Mouse (Mus musculus): ENCODE measurements at regions not wholly inside any gene's neighbourhood (a gene's known extent, or its start where the extent isn't known, plus 50 kb on each side); places are given as distances from the start of the nearest gene placed in this dataset.

DNA sequence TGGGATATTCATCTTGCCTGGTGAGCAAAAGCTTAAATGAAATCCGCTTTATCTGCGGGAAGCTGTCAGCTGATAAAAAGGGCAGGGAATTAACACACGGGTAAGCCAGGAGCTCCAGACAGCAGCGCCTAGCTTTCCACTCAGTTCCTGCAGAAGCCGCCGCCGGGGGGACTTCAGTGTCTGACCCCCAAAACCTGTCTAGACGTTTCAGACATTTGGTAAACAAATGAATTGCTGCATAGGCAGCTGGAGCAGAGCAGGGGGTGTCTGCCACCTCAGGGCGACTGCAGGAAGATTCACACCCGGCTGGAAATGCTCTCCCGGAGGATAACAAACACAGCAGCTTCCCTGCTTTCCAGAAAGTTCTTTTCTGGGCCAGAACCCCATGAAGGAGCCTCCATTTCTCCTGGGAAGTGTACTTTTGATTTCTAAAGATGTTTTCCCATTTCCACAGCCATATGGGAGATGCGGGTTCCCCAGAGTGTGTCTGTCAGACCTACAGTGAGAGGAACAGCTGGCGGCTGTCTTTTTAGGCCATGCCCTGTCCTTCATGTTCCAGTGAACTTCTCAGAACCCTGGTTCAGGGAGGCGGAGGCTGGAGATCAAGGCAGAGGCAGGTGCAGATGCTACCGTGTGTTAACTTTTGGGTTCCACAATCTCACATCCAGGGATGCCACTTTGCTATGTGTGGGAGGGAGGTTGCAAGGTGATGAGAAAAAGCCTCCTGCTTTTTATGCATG lies 58.7 kb upstream of the Pmepa1 start:
- peak; percentile 24 for DNase-seq

- DNase-seq: peak; percentile 56
Observed at GRCm38 (mm10) chr2:173335859-173336258, 59.5 kb upstream of the Pmepa1 start.

DNA sequence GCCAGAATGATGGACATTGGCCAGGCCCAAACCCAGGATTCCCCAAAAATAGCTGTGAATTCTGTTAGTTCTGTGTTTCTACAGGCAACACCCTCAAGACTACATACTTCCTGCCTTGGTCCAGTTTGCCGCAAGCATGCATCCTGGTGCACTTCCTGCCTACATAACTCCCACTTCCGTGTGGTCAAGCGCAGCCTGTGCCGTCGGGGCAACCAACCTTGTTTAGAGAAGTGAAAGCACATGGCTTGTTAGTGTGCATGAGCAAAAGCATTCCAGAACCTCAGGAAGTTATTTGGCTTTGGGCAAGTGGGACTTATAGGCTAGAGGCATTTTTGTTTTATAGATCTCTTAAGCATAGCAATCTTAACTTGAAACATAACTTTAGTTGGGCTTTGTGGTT lies 61.3 kb upstream of the Pmepa1 start:
- peak; percentile 19 for DNase-seq

GRCm38 (mm10) chr2:173338671-173339070 lies 62.3 kb upstream of the Pmepa1 start:
- no peak for DNase-seq

- no peak for DNase-seq
Observed at GRCm38 (mm10) chr2:173339211-173339610, 62.9 kb upstream of the Pmepa1 start.

- no peak for DNase-seq
Observed at GRCm38 (mm10) chr2:173340044-173340601, 63.8 kb upstream of the Pmepa1 start.

DNA sequence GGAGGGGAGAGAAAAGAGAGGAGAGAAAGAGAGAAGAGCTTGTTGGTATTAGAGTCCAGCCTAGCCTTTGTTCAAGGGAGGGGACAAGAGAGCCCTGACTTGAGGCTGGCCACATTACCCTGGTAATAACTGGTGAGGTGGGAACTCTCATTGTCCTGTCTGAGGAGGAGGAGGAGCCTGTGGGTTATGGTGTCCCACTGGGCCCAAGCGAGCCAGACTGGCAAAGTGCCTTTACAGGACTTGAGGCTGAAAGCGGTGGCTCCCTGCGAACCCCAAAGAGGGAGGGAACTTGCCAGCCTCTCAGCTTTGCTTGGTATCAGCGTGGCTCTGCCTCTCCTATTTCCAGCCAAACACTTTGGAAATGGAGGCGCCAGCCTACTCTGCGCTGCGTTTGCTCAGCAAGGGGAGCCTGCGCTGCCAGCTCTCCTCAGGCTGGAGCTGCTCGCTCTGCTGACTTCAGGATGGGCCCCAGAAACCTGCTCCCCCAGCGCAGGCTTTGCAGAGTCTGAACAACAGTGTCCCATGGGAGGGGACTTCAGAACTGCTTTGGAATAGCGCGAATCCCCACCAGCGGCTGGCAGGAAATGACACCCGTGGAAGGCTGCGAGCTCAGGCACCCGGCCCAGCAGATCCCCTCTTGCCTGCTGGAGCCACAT lies 66.4 kb upstream of the Pmepa1 start:
- DNase-seq: no peak

DNA sequence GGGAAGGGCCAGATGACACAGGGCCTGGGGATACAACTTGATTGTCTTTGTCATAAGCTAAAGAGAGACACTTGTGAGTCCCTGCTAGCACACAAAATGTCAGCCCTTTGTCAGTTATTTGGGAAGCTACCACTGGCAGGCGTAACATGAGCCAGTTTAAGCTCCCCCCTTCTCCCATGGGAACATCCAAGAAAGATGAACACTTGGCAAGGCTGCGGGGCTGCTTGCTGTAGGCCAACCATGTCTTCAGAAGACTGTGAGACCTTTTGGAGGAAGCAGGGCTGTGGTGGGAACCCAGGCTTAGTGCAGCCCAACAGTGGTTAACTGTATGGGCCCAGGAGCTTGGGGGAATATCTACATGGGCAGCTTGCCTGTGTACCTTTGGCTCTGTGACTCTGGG lies 67.3 kb upstream of the Pmepa1 start:
- no peak for DNase-seq

GRCm38 (mm10) chr2:173344221-173344620 lies 67.9 kb upstream of the Pmepa1 start:
- peak; percentile 40 for DNase-seq

DNA sequence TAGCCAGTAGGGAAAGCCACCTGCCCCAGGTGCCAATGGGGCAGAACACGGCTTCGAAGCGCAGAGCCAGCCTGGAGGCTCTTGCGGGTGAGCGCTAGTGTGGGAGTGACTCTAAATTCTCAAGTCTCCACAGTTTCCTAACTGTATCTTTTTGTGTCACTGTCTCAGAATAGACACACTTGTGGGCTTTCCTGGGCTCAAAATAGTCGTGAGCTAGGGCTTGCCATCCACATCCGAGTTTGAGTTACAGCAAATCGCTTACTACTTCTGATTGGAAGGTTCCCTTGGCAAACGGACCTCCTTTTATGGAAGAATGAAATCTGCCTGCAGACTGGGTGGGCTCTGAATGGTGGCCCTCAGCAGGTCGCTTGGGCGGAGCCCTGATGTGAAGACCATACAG lies 71.0 kb upstream of the Pmepa1 start:
- DNase-seq: no peak

- DNase-seq: no peak
Observed at GRCm38 (mm10) chr2:173348757-173349156, 72.4 kb upstream of the Pmepa1 start.

DNA sequence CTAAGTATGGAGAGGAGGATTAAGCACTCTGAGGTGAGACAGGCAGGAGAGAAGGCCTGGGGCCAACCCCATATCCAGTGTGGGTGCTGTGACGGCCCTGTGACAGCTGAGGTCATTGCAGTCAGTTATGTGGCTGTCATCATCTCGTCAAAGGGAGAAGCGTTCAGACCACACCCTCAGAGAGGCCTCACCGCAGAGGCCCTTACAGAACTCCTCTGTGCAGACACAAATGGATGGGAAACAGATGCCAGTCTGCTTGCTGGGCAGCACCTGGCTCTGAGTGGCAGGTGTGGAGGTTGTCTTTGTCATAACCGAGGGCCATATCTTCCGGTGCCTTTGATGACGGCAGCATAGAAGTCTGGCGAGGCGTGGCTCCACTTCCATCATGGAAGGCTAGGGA lies 73.2 kb upstream of the Pmepa1 start:
- peak; percentile 81 for DNase-seq

GRCm38 (mm10) chr2:173349910-173350309 lies 73.6 kb upstream of the Pmepa1 start:
- no peak for DNase-seq

GRCm38 (mm10) chr2:173350405-173350804 lies 74.1 kb upstream of the Pmepa1 start:
- DNase-seq: no peak

DNA sequence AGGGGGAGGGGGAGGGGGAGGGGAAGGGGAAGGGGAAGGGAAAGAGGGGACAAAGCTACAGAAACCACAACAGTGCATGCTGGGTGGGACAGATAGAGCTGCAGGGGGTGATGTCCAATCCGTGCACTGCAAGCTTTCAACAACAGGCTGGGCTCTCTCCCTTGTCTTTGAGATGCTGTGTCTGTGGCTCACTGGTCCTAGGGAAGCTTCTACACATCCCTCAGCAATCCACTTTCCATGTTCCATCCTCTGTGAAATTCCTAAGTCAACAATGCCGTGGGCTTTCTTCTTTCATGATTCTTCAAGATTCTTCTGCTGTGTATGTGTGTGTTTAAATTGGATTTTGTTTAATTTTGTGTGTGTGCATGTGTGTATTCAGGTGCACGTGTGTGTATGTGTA lies 74.5 kb upstream of the Pmepa1 start:
- no peak for DNase-seq

GRCm38 (mm10) chr2:173351831-173352755 lies 75.8 kb upstream of the Pmepa1 start:
- peak; percentile 47 for DNase-seq

DNA sequence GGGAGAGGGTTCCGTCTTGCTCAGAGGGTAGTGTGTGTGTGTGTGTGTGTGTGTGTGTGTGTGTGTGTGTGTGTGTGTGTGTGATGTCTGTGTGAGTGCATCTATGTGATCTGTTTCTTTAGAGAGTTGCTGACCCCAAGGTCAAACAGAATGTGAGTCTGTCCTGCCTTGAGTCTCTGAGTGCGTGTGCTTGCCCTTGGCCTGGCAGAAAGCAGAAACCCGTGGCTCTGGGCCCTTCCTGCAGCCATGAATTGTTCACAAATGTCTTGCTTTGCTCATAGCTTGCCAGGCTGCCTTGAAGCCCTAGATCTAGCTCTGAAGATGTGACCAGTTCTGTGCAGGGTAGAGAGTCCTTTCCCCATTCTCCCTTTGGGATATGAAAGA lies 76.4 kb upstream of the Pmepa1 start:
- no peak for DNase-seq

GRCm38 (mm10) chr2:173353435-173354241 lies 77.3 kb upstream of the Pmepa1 start:
- no peak for DNase-seq

GRCm38 (mm10) chr2:173356786-173357185 lies 80.5 kb upstream of the Pmepa1 start:
- no peak for DNase-seq

DNA sequence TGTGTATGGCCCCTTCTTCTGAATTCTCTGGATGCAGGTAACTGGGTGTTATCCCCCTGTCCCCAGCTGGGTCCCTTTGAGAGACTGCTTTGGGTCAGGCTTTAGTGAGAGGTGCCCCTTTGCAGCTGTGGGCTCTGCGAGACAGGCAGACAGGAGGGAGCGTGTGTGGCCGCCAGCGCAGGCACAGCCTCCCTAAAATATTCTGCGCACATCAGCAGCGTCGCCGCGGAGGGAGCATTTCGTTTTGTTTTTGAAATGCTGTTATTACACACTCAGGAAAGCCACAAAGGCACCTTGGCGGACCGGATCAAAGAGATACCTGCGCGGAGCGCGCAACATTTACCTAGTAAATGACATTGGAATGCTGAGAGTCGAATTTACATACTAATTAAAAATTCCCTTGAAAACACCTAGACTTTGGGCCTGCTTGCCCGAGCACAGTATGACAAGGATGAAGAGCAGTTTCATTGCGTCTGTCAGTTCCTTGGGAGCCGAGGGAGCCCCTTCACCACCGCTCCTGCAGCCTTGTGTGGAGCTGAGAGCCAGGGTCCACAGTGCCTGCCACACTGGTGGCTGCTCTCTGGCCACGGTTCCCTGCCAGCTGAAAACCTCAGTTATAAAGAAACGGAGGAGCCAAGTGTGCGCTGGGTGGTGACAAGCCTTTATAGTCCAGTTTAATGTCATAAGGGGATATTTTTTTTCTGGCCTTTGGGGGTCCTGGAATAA lies 89.3 kb upstream of the Pmepa1 start:
- no peak for DNase-seq

DNA sequence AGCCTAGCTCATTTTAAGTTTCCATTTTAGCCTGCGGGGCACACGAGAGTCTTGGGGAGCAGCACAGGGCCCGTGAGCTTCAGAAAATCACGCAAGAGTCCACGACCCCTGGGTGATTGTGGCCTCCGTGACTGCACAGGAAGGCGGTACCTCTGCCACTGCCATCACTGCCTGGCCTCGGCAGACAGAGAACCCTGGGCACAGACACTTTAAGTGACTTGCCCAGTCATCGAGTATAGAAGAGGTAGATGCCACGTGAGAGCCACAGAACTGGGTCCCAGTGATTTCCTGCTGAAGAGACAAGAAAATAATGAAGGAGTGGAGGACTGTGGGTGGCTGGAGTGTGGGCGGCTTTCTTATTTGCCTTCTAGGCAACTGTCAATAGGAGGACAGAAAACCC lies 90.4 kb upstream of the Pmepa1 start:
- no peak for DNase-seq

DNA sequence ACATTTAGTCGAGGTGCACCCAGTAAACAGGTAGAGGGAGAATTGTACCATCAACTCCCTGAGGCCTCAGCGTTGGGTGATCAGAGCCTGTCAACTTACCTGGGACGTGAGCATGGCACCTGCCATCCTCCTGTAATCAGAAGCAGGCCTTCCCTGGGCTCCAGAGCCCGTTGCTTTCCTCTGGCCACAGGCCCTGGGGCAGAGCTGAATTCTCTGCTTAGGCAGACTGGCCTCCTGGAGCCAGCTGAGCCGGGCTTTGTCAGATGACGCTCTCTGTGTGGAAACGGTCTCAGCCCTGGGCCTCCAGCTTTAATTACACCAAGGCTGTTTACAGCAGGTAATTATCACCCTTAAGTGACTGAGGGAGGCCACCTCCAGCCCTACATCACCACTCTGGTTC lies 92.6 kb upstream of the Pmepa1 start:
- no peak for DNase-seq

Data from thymus, postnatal 14 days (tissue).